Mouse (Mus musculus) erythroblast, embryonic 14.5 days (primary cell): Measurements from ENCODE around the gene Arrdc3.

Source experiments
- GATA1 ChIP-seq: IDR thresholded peaks from 2 replicates; pipeline ENCODE4 v1.6.1; 2012; ENCODE audit warnings: low read length, inconsistent platforms, mixed read lengths
- TAL1 ChIP-seq: IDR thresholded peaks from 3 replicates; pipeline ENCODE4 v1.6.1; 2012; ENCODE audit warnings: low read length, inconsistent platforms, mixed read lengths

DNA sequence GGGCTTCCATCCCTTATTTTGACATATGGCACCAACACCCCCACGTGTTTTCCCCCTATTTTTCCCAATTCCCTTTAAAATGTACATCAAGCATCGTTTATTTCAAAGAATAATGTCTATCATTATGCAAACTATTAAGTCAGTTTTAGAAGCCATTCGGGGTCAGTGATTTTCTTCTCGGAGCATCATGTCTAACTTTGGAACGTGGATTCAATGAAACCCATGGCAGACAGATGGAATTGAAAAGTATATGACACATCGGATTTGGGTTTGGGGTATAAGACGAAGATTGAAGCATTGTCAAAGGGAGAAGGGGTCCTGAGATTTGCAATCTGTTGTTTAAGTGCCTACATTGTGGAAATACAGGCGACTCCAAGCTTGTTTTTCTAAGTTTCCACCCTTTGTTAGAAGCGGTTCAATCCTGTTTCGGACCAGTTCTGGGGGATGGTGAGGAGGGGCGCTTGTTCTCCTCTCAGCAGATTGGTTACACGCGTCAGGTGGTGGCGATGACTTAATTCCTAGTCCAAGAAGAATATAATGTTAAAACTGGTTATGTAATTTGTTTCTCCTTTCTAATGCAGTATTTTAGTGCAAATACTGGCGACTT is 1.3 kb downstream of the Arrdc3 start:
- TF ChIP-seq GATA1 = no peak
- no peak for TF ChIP-seq TAL1
